Mouse (Mus musculus): ENCODE measurements around the gene Anapc4. TPM values are rescaled to one million over a fixed set of nuclear protein-coding genes. Genes with fewer than 3 reads are reported as not detected.
A peak's percentile ranks its signal among the peaks of the same experiment; 100 is the strongest.

Gene Anapc4
- polyA plus RNA-seq (2014; fragmentation: Nextera tagmentation; extraction: Ambion mirVana): 115 and 133 TPM in 2 replicates

DNA sequence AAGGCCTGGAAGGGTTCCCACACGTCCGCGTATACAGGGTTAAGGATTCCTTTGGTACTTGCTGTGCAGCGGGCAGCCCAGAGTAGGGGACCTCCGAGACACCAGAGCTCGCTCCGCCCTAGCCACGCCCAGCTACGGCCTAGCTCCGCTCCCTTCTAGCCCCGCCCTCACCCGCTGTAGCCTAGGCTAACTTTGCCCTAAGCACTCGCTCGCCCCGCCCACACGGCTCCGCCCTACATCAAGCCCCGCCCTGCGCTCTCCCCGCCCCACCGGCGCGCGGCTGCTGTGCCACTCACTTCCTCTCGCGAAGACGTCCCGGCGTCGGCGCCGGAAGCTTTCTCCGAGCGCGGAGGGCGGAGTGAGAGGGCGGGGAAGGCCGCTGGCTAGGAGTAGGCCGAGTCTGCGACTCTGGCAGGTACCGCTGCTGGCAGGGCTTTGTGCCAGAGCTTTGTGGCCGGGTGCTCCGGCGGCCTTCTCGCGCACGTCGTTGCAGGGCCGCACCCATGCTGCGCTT is at the start of gene Anapc4:
TSS of gene Anapc4 (plus strand) at position 252 of the 514 bp plus-strand sequence.
- Histone ChIP-seq H3K4me1 (ENCODE audit: control insufficient read depth, insufficient read depth, low read length) (peaks cover 13% of the 10 kb centered on the region), H3K4me2 (ENCODE audit: low read depth, low read length) (peak within 1 kb of the TSS; percentile 56), H3K27me3 (ENCODE audit: control insufficient read depth, insufficient read depth, low read length) (no peaks in the 10 kb centered on the region), H3K9me3 (ENCODE audit: control insufficient read depth, low read length) (no peaks in the 10 kb centered on the region), H3K36me3 (ENCODE audit: control insufficient read depth, insufficient read depth, low read length) (peaks cover 11% of the 10 kb centered on the region; the same call in 1 of the 2 replicates), H3K4me3 (ENCODE audit: low read depth, low read length) (peak within 1 kb of the TSS; percentile 71), H3K9ac (replicated peaks; ENCODE audit: low read depth, low read length) (peak within 1 kb of the TSS; percentile 74), H3K27ac (ENCODE audit: low read depth, low read length) (peak within 1 kb of the TSS; percentile 81)
- whole genome bisulfite sequencing: under 1% methylated on average over 49 of the region's 50 CpGs
- ATAC-seq (ENCODE audit: low read depth): peak; percentile 99

DNA sequence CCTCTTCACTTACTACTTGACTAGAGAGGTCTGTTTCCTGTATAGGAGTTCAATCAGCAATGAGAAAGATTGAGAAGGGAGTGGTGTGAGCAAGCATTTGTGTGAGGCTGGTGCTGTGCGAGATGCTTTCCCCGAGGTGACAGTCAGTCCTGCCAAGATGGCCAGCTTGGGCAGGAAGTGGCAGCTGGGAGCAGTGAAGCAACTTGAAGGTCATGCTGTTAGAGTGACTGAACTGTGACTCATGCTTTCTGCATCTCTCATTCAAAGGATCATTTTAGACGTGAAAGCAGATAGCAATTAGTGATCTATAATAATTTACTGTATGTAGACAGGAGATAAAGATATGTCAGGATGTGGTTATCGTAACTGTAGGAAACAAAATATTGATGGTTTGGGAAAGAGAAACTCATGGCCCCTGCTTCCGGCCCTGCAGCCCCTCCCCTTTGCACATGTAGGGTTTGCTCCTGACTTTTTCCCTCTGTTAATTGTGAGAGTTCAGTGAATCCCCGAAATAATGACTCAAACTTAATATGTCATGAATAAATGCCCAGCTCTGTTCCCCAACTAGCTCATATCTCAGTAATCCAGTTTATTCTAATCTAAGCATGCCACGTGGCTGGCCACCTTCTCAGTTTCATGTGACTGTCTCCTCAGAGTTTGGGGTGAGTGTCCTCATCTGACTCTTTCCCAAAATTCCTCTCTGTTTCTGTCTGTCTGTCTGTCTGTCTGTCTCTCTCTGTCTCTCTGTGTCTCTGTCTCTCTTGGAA is 47.1 kb upstream of the Anapc4 start:
- Histone ChIP-seq H3K9me3 (ENCODE audit: control insufficient read depth, low read length) (no peaks in the 10 kb centered on the region), H3K36me3 (ENCODE audit: control insufficient read depth, insufficient read depth, low read length) (no peaks in the 10 kb centered on the region), H3K4me3 (ENCODE audit: low read depth, low read length) (no peak overlapping the region), H3K4me2 (ENCODE audit: low read depth, low read length) (no peak overlapping the region), H3K27ac (ENCODE audit: low read depth, low read length) (no peak overlapping the region), H3K27me3 (ENCODE audit: control insufficient read depth, insufficient read depth, low read length) (no peaks in the 10 kb centered on the region), H3K4me1 (ENCODE audit: control insufficient read depth, insufficient read depth, low read length) (no peaks in the 10 kb centered on the region), H3K9ac (replicated peaks; ENCODE audit: low read depth, low read length) (no peak overlapping the region)
- 89% methylated on average over 7 of the region's 7 CpGs for WGBS
- no peak for ATAC-seq (ENCODE audit: low read depth)

DNA sequence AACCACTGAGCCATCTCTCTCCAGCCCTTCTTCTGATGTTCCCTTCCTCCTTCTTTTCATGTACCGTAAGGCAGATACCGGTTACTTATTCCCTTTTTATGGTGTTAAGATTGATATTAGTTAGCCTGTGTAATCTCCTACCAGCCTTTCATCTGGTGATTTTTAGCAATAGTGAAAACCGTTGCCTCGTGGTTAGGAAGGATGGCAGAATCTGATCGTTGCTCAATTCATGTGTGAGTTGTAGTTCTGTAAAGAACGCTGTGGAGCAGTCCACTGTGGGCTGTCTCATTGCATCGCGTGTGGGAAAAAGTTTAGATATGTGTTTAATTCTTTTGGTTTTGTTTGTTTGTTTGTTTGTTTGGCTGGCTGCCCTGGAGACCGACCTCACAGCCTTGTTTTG is 40.6 kb upstream of the Anapc4 start:
- H3K36me3 ChIP-seq (ENCODE audit: control insufficient read depth, insufficient read depth, low read length): peaks cover 16% of the 10 kb centered on the region; the same call in 1 of the 2 replicates
- no peaks in the 10 kb centered on the region for H3K27me3 ChIP-seq (ENCODE audit: control insufficient read depth, insufficient read depth, low read length)
- no peak for ATAC-seq (ENCODE audit: low read depth)
- H3K4me2 ChIP-seq (ENCODE audit: low read depth, low read length): no peak overlapping the region
- H3K4me1 ChIP-seq (ENCODE audit: control insufficient read depth, insufficient read depth, low read length): no peaks in the 10 kb centered on the region
- H3K9ac ChIP-seq (replicated peaks; ENCODE audit: low read depth, low read length): no peak overlapping the region
- H3K4me3 ChIP-seq (ENCODE audit: low read depth, low read length): no peak overlapping the region
- no peaks in the 10 kb centered on the region for H3K9me3 ChIP-seq (ENCODE audit: control insufficient read depth, low read length)
- 95% methylated on average over 9 of the region's 9 CpGs for WGBS
- no peak overlapping the region for H3K27ac ChIP-seq (ENCODE audit: low read depth, low read length)

DNA sequence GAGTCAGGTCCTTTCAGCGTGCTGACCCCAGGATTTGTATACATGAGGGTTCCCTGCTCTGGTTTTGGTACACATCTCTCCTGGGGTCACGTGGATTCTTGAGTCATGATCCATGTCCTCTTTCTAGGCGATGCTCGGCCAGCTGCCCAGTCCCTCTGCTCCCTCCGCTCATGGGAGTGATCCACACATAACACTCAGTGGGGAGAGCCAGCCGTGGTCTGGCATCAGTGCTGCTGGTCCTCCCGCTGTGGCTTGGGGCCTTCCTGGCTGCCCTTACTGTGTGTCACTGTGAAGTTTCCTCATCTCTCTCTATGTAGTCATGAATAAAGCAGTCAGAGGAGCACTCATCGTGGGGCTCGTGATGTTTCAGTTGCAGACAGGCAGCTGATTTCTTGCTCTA is 39.7 kb upstream of the Anapc4 start:
- WGBS: 95% methylated on average over 9 of the region's 9 CpGs
- ATAC-seq (ENCODE audit: low read depth): no peak
- Histone ChIP-seq H3K27ac (ENCODE audit: low read depth, low read length) (no peak overlapping the region), H3K4me1 (ENCODE audit: control insufficient read depth, insufficient read depth, low read length) (no peaks in the 10 kb centered on the region), H3K4me3 (ENCODE audit: low read depth, low read length) (no peak overlapping the region), H3K36me3 (ENCODE audit: control insufficient read depth, insufficient read depth, low read length) (peaks cover 17% of the 10 kb centered on the region; the same call in 1 of the 2 replicates), H3K27me3 (ENCODE audit: control insufficient read depth, insufficient read depth, low read length) (no peaks in the 10 kb centered on the region), H3K4me2 (ENCODE audit: low read depth, low read length) (no peak overlapping the region), H3K9ac (replicated peaks; ENCODE audit: low read depth, low read length) (no peak overlapping the region), H3K9me3 (ENCODE audit: control insufficient read depth, low read length) (no peaks in the 10 kb centered on the region)

DNA sequence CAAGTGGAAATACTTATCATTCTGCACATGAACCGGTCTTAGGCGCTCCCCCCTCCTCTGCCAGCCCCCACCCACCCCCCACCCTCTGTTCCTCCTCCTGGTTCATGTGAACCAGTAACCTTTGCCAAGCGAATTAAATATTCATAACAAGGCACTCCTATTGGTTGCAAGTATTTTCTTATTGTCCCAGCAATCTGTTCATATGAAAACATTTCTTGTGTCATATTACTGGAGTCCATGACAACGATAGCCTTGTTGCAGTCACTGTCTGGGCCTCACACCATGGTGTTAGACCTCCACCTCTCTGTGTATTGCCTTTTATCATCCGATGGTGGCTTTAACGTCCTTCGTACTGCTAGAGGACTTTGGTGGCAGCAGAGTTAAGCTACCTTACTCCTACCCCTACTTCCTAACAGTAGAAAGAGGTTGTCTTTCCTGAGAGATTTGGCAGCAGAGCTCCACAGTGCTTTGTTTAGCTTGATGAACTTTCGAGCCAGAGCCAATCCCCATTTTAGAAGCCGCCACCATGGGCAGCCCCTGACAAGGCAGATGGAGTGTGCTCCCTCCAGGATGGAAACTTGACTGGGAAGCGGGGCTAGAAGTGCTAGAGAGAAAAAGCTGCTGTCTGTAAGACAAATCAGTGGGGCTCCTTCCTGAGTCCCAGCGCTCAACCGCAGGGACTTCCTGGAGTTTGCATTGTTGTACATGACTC is 34.4 kb upstream of the Anapc4 start:
- no peak overlapping the region for H3K9ac ChIP-seq (replicated peaks; ENCODE audit: low read depth, low read length)
- H3K9me3 ChIP-seq (ENCODE audit: control insufficient read depth, low read length): no peaks in the 10 kb centered on the region
- no peaks in the 10 kb centered on the region for H3K4me1 ChIP-seq (ENCODE audit: control insufficient read depth, insufficient read depth, low read length)
- WGBS: 94% methylated on average over 12 of the region's 12 CpGs
- no peak overlapping the region for H3K4me2 ChIP-seq (ENCODE audit: low read depth, low read length)
- ATAC-seq (ENCODE audit: low read depth): no peak
- H3K4me3 ChIP-seq (ENCODE audit: low read depth, low read length): no peak overlapping the region
- H3K27ac ChIP-seq (ENCODE audit: low read depth, low read length): no peak overlapping the region
- no peaks in the 10 kb centered on the region for H3K27me3 ChIP-seq (ENCODE audit: control insufficient read depth, insufficient read depth, low read length)
- peaks cover 17% of the 10 kb centered on the region; the same call in 1 of the 2 replicates for H3K36me3 ChIP-seq (ENCODE audit: control insufficient read depth, insufficient read depth, low read length)

DNA sequence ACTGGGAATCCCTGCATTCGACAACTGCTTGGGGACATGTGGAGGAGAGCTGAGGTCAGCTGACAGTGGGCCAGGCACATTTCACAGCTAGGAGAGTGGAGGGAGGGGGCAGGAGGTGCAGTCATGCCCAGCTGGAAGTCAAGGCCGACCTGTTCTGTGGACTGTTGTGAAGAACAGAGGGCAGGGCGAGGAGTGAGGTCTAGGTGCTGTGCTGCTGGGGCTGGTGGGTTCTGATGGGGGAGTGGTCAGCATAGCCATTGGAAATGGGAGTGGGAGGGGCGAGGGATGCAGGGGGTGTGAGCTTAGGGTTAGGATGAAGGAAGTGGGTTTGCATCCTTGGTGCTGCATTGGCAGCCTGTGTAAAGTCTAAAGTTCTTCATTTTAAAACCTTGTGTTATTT is 28.0 kb upstream of the Anapc4 start:
- Histone ChIP-seq H3K4me2 (ENCODE audit: low read depth, low read length) (no peak overlapping the region), H3K4me1 (ENCODE audit: control insufficient read depth, insufficient read depth, low read length) (no peaks in the 10 kb centered on the region), H3K36me3 (ENCODE audit: control insufficient read depth, insufficient read depth, low read length) (no peaks in the 10 kb centered on the region), H3K4me3 (ENCODE audit: low read depth, low read length) (no peak overlapping the region), H3K27ac (ENCODE audit: low read depth, low read length) (no peak overlapping the region), H3K9me3 (ENCODE audit: control insufficient read depth, low read length) (no peaks in the 10 kb centered on the region), H3K9ac (replicated peaks; ENCODE audit: low read depth, low read length) (no peak overlapping the region), H3K27me3 (ENCODE audit: control insufficient read depth, insufficient read depth, low read length) (no peaks in the 10 kb centered on the region)
- no peak for ATAC-seq (ENCODE audit: low read depth)
- 82% methylated on average over 4 of the region's 4 CpGs for WGBS

DNA sequence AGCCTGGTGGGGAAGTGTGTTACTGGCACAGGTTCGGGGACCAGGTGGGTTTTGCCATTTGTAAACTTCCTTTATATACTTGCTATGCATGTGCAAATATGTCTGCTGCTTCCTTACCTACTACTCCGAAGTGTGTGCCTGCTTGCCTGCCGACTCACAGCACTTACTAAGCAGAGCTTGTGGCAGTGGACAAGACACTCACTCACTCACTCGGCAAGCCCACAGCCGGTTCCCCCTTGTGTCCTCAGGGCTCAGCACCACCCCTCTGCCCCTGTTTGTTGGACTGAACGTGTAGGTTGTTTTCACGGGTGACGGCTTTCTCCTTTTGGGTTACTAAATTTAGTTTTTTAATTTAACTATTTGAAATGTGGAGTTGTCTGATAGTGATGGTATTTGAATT is 27.5 kb upstream of the Anapc4 start:
- Histone ChIP-seq H3K4me2 (ENCODE audit: low read depth, low read length) (no peak overlapping the region), H3K9me3 (ENCODE audit: control insufficient read depth, low read length) (no peaks in the 10 kb centered on the region), H3K4me3 (ENCODE audit: low read depth, low read length) (no peak overlapping the region), H3K36me3 (ENCODE audit: control insufficient read depth, insufficient read depth, low read length) (no peaks in the 10 kb centered on the region), H3K27ac (ENCODE audit: low read depth, low read length) (no peak overlapping the region), H3K4me1 (ENCODE audit: control insufficient read depth, insufficient read depth, low read length) (no peaks in the 10 kb centered on the region), H3K9ac (replicated peaks; ENCODE audit: low read depth, low read length) (no peak overlapping the region), H3K27me3 (ENCODE audit: control insufficient read depth, insufficient read depth, low read length) (no peaks in the 10 kb centered on the region)
- WGBS: 87% methylated on average over 8 of the region's 8 CpGs
- ATAC-seq (ENCODE audit: low read depth): no peak

DNA sequence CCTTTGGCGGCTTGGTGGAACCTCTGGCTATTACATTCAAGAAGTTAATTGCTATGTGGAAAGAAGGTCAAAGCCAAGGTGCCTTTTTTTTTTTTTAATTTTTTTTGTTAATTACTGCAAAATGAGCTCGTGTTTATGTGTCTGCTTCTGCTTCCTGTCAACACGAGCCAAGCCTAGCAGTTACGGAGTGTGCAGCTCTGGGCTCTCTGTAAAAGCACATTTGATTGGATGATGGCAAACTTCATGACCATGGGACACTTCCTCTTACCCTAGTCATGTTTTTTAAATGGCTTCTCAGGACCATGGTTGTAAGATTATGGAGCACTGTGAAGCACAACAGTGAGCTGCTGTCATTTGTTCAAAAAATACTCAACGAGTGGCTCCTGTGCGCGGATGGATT is 26.8 kb upstream of the Anapc4 start:
- Histone ChIP-seq H3K36me3 (ENCODE audit: control insufficient read depth, insufficient read depth, low read length) (no peaks in the 10 kb centered on the region), H3K4me2 (ENCODE audit: low read depth, low read length) (no peak overlapping the region), H3K27me3 (ENCODE audit: control insufficient read depth, insufficient read depth, low read length) (no peaks in the 10 kb centered on the region), H3K4me1 (ENCODE audit: control insufficient read depth, insufficient read depth, low read length) (no peaks in the 10 kb centered on the region), H3K9me3 (ENCODE audit: control insufficient read depth, low read length) (no peaks in the 10 kb centered on the region), H3K9ac (replicated peaks; ENCODE audit: low read depth, low read length) (no peak overlapping the region), H3K27ac (ENCODE audit: low read depth, low read length) (no peak overlapping the region), H3K4me3 (ENCODE audit: low read depth, low read length) (no peak overlapping the region)
- 95% methylated on average over 7 of the region's 7 CpGs for WGBS
- ATAC-seq (ENCODE audit: low read depth): no peak

DNA sequence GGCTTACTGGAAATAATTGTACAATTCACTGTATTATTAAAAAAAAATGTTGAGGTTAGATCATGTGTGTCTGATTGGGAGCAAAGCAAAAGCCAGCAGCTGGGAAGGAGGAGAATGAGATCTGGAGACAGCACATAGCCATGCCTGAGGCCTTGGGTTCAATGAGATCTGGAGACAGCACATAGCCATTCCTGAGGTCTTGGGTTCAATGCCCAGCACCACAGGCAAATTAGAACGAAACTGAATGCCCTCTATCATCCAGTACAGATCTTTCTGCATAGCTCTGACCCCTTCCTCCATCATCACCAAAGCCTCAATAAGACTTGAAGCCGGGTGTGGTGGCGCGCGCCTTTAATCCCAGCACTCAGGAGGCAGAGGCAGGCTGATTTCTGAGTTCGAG is 23.4 kb upstream of the Anapc4 start:
- H3K9ac ChIP-seq (replicated peaks; ENCODE audit: low read depth, low read length): no peak overlapping the region
- 94% methylated on average over 6 of the region's 6 CpGs for WGBS
- H3K27ac ChIP-seq (ENCODE audit: low read depth, low read length): no peak overlapping the region
- no peak overlapping the region for H3K4me3 ChIP-seq (ENCODE audit: low read depth, low read length)
- no peaks in the 10 kb centered on the region for H3K36me3 ChIP-seq (ENCODE audit: control insufficient read depth, insufficient read depth, low read length)
- H3K4me2 ChIP-seq (ENCODE audit: low read depth, low read length): no peak overlapping the region
- H3K27me3 ChIP-seq (ENCODE audit: control insufficient read depth, insufficient read depth, low read length): no peaks in the 10 kb centered on the region
- H3K9me3 ChIP-seq (ENCODE audit: control insufficient read depth, low read length): no peaks in the 10 kb centered on the region
- H3K4me1 ChIP-seq (ENCODE audit: control insufficient read depth, insufficient read depth, low read length): no peaks in the 10 kb centered on the region
- no peak for ATAC-seq (ENCODE audit: low read depth)
